Mouse (Mus musculus) layer of hippocampus, adult 9-11 months (tissue): ENCODE measurements around the gene Nell2.

Experiments used
- DNase-seq: peaks from one replicate; pipeline ENCODE4 v3.0.0; 2022

Nell2 gene

DNA sequence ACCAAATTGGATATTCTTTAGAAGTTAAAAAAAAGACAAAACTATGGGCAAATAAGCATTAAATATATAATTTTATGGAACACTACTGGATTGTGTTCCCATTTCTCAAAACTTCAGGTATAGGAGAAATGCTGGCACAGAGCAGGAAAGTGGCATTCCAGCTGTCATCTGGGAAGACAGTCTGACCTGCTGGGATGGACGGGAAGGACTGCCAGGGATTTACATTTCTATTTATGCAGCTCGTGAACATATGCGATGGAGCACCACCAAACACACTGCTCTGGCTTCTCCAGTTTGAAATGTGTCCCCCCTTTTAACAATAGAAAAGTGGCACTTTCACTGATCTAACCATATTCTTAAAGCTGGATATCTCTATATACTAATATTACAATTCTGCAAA, 291.9 kb downstream of the Nell2 start:
- no peak for DNase-seq

DNA sequence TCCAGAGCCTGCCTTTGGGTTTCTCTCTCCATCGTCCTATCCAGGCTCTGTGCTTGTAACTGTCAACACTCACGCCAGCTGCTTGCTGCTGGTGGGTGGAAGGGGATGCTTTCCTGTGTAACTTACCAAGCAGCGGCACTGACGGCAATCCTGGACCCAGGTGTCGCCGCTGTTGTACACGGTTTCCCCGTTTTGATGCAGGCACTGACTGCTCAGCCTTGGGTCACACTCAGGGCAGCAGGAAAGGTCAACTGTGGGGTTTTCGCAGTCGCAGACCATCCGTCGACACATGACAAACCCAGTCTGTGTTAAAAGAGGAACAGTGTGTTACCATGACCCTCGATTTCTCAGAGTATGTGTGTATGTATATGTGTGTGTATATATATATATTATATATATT, 297.2 kb downstream of the Nell2 start:
- no peak for DNase-seq

DNA sequence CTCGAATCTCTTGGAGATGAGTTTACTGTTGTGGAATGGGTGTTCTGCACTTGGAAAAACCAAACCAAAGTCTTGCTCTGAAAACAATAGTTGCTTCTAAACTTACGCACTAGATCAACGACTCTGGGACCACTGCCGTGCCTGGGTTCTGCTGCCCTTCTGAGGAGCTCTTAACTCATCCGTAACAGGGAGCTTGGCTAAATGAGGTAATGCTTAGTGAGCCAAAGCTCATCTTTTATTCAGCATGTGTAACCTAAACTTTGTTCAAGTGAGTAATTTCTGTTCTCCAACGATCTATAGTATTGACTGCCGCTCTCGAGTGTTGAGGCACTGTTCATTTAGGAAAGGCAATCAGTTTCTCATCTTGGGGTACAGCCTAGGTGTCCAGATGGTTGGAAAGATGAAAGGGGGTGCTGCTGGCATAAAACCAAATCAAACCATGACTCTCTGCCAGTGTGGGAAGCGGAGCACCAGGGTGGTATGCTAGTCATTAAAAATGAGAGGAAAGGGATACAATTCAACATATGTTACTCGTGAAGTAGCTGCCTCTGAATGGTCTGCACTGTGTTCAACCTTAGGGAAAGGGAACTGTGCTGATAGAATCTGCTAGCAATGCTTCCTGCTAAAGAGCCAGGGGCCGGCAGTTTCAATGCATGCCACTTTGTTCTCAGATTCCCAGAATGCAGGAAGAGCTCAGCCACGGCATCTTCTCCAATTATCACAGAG, 311.6 kb downstream of the Nell2 start:
- peak; percentile 60 for DNase-seq

DNA sequence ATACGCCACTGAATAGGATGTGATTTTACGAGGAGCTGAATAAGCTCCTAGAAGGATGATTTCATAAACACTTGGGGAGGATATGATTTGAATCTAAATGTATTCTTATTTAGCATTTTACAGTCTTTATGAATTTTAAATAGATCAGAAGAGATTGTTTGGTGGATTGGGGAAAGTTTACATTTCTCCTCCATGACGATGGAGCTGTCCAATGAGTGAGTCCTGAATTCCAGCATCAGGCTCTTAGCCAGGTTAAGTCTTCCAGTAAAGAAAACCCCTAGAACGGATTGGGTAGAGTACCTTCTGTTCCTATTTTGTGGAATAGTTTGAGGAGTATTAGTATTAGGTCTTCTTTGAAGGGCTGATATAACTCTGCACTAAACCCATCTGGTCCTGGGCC, 317.8 kb downstream of the Nell2 start:
- DNase-seq, result no peak

DNA sequence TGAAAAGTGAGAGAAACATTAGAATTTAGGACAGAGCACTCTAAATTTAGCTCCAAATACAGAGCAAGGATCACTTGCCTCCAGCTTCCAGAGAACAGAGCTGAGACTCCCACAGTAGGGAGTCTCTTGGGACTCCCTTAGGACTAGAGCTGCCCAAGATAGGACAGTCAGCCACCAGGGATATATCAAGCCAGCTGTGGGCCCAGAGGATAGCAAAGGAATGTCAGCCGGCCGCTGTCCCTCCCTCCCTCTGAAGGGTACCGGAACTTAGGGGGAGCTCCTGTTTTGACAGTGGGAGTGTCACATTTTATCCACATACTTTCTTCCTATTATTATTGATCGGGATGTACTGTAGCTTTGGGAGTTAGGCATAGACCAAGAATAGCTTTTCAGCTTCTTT, 319.2 kb downstream of the Nell2 start:
- no peak for DNase-seq

DNA sequence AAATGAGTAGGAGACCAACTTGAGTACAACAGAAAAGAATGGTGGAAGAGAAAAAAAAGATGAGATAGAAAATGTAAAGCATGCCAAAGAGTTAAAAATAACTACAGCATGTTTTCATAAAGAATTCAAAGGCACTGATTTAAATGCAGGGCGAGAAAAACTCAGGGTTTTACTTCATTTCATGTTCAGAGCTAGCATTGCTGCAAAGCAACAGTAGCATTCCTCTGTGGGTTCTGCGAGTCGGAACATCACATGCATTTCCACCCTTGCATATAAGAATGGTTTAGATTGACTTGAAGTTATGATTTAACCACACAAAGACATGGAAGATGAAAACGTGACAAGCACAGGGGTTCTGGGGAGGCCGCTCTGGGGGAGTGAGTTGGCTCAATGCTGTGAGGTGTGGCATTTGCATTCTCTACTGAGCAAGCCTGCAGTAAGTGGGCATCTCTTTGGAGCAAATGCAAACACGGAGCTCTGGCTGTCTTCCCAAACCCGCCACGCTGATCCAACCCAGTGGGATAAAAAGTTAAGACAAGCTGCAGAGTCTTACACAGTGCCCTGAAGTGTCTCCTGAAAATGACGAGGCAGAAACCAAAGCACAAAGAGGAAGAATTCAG, 334.6 kb downstream of the Nell2 start:
- DNase-seq, result no peak

DNA sequence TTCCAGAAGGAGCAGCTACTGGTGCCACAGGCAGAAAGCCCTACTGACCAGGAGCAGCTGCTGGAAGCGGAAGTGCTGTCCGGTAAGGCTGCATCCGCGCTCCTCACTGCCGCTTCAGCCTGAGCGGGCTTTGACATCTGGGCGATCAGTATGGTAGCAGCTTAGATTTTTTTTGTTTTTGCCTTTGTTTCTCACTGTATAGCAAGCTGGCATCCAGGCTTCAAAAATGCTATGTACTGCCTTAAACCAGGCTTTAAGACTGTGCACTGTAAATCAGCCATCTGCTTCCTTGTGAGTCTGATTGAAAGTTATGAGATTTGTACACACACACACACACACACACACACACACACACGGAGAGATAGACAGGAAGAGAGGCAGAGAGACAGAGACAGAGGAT, 335.4 kb downstream of the Nell2 start:
- no peak for DNase-seq

DNA sequence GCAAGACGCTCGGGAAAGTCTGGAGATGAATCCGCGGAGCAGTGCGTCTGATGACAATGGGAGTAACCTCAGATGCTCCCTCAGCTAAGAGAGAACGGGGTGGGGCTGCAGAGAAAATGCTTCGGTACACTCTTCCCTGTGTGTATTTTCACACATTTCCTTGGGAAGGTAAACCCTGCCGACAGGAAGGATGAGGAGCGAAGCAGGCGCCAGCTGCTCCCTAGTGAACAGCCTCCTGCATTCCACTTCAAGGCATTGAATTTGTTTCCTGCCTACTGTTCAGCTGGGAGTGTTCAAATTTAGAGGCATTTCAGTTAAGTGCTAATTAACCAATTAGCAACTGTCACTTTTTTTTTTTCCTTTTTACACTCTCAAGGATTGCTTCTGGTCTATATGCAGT, 342.1 kb downstream of the Nell2 start:
- DNase-seq, result peak; percentile 38

DNA sequence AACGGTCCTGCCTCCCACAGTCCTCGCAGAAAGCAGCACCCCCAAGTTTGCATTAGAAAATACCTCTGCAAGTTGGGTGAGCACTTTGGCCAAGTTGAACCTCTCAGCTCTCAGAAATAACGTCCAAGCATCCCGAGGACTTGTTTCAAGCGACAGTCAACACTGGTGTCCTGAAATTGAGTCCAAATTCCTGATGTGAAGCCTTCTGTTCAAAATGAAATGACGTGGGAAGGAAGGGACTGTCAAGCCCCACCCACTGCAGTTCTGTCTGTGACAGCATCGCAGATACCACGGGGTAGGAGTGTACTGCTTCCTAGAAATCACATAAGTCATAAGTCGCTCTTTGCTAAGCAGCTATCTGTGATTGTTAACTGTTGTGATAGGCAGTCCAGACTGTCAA, 342.9 kb downstream of the Nell2 start:
- DNase-seq, result peak; percentile 22

DNA sequence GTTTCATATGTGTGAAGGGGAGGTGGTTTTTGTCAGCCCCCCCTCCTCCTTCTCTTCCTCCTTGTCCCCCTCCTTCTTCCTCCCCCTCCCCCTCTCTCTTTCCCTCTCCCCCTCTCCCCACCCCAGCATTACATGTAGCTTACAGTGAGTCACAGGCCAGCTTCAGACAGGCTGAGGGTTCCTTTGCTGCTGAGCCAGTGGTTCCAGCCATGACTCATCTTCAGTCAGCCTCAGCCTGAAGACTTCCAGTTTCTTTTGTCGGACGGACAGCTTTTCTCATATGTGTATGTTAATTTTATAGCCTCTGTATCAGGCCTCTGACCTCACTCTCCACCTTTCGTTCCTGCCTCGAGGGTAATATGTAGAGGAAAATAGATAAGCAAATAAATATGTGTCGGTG, 344.9 kb downstream of the Nell2 start:
- no peak for DNase-seq

DNA sequence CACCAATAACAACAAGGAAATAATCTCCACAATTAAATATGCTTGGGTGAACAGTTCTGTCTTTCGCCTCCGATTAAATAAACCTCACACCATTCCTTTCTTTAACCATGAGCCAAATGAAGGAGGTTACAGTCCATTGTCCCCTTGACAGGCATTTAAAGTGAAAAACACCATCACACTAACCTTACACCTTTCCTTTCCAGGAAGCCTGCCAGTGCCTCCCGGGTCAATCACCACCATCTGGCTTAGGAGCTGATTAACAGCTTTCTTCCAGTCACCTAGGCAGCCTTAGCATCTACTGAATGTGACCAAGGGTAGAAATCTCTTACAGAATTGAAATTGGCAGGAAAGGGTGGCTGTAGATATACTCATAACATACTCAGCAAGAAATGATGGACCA, 371.5 kb downstream of the Nell2 start:
- DNase-seq, result no peak

DNA sequence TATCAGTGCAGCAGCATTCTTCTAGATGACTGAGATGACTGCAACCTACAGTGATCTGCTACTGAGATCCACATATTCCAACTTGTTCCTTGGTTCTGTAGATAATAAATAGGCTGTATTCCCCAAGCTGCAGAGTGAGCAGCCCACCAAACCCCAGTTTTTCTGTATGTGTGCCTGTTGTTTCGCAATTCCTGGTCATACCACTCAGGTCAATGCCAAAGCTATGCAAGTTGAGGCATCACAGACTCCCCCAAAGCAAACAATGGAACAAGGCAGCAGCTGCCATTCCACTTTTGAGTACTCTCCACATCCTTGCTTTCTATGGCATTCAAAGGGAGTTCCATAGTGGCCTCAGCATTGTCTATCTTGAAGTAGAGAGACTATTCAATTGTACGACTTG, 383.2 kb downstream of the Nell2 start:
- DNase-seq, result no peak

DNA sequence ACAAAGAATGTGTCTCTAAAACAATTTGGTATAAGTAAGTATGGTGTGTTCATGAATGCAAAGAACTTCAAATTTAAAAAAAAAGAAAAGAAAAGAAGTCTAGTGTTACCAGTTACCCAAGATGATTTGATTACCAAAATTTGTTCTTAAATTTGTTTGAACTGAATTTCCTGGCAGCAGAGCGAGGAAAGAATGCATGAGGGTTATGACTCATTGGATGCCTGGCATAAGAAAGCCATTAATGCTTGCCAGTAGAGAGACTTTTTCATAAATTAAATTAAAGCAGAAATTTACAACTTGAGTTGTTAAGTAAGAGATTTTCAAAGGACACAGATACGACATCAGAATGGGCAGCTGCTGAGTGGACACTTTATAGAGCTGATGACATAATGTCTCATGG, 384.2 kb downstream of the Nell2 start:
- no peak for DNase-seq

DNA sequence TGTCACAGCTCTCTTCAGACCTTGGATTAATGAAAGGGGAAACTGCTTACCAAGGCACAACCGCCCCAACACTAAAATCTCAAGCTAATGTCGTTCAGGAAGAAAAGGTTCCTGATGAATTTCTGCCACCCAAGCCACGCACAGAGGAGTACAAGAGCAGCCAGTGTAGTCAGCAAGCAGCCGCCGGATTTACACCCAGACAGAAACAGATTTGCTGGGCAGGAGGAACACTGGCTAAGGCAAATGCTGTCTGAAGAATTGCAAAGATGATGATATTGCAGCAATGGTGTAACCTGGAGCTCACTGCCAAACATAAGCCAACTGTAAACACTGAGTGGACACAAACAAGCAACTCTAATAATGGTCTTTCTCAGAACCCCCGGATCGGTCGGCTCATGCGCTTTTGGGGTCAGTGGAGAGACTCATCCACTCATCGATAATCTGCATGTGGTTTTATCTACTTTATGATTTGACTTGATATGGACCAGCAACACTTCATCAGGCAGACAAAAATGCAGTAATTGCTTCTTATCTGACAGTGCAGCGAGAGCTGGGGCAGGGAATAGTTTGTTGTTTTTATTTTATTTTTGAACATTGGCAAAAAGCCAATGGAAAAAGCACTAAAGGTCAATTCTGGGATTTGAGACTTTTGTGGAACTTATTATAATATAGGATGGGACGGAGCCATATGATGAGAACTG, 389.5 kb downstream of the Nell2 start:
- DNase-seq, result no peak

DNA sequence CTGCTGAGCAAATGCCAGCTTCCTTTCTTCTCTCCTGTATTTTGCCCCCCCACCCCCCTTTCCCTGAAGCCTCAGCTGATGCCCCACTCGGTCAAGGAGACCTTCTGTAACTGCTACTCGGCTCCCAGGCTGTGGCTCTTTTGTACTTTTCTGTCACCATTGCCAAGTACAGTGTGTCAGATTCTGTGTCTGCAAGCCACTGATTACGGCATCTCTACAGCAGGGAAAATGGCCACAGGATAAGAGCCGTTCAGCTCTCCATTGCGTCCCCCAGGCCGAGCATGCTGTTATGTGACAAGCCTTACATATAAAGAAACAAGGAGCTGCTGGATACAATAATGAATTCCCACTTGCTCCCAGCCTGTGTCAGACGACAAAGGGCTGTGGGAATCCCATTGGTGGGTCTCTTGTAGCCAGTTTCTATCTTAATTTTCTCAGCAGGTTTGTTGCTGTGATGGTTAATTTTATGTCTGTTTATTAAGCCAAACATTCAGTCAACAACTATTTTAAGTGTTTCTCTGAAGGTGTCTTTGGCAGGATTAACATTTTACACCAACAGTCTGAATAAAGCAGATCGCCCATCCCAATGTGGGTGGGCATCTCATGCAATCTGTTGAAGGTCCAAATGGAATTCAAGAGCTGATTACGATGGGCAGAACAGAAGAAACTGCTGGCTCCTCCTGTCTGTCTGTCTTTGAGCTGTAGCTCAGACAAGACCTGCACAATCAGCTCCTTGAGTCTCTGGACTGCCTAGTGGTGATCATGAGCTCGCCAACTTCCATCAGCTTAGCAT, 391.1 kb downstream of the Nell2 start:
- DNase-seq, result peak; percentile 34

DNA sequence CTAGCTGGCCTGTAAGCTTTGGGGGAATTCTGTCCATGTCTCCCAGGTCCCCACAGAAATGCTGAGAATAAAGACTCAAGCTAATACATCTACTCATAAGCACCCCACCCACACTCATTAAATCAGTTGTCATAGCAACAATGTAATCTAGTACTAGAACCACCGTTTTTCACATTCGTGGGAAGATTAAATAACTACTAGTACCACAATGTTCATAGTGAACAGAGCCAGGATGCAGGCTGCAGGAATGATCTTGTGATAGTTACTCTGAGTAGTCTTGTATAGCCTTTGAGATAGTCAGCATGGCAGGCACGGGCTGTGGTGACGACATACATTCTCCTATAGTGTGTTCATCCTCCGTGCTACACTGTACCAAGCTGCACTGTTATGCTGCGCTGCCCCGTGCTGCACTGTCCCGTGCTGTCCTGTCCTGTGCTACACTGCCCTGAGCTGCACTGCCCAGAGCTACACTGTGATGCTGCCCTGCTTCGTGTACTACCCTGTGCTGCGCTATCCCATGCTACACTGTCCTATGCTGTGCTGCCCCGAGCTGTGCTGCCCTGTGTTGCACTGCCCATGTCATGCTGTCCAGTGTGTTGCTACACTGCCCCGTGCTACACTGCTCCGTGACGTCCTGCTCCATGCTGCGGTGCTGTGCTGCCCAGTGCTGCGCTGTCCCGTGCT, 392.3 kb downstream of the Nell2 start:
- peak; percentile 57 for DNase-seq

DNA sequence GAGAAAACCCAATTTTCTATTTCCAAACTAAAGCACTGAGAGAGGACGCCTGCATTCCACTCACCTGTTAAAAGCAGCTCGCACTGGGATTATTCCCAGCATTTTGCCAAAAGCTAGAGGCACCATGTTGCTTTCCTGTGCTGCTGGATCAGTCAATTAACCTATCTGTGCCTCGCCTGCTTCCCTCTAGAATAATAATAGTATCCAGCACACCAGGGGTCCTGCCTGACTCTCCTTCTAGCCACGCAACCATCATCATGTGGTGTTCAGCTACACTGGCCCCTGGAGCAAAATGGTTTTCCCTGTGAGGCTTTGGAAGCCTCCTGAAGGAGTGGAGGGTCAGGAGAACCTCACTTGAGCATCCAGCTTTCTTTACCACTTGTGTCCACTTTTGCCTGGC, 397.0 kb downstream of the Nell2 start:
- DNase-seq, result no peak

DNA sequence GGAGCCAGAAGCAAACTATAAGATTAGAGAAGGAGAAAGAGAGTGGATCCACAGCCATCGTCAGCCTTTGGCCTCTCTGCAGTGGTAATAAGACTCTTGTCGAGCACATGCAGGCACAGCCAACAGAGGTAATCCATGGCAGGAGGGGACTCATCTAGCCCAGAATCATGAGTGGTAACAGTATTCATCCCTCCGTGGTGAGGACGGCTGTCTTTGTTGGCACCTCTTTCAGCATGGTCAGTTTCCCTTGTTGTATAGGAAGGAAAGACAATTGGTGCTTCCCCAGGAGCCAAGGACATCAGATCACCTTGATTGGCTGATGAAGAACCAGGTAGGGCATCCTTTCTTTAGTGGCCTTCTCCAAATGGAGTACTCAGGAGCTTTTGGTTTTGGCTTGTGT, 419.7 kb downstream of the Nell2 start:
- DNase-seq, result no peak

DNA sequence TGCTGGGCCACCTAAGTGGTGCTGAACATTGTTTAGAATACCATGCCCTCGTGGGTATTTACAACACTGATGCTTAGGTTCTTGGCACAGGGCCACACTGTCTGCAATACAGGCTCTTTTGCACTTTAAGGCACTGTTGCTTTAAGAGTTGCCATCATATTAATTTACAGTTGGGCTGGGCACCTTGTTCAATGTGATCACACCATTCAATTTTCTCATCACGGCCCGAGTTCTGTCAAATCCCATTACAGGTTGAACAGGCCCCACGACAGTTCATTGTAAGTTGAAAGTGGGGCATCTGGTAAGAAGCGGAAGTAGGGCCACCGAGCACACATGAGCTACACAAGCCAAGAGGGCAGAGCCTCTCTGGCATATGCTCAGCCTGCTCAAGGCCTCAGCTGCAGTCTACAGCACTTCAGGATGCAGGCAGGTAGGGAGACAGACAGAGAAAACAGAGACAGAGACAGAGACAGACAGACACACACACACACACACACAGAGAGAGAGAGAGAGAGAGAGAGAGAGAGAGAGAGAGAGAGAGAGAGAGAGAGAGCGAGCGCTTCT, 421.0 kb downstream of the Nell2 start:
- DNase-seq, result no peak

DNA sequence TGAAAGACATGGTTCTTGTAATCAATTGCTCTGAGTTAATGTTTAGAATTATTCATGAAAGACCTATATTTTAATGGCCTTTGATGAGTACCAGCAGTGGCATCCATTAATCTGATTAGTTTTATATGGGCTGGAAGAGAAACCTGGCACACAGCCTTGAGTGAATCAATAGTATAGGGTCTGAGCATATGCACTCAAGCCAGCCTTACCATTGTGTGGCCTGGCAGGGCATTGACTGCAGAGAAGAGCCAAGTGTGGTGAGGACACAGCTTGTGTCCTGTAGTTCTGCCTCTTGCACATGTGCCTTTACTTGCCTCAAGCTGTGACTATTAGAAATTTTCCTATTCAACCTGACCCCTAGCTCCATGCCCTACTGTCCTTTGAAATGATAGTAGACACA, 426.8 kb downstream of the Nell2 start:
- no peak for DNase-seq

DNA sequence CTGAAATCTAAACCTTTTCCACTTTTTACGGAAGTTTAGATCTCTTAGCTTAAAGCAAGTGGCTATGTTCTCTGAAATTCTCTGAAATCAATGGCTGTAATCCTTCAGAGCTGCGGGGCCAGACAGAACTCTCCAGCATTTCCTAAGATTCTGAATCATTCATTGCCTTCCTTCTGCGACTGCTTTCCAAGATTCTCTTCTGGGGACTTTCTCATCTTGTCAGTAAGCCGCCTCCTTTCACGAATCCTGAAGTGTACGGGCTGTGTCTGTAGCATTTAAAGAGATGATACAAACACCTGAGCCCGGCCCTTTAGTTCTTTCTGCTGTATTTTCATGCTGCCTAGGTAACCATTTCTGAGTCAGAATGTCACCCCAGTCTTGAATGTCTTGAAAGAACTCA, 428.2 kb downstream of the Nell2 start:
- peak; percentile 12 for DNase-seq

DNA sequence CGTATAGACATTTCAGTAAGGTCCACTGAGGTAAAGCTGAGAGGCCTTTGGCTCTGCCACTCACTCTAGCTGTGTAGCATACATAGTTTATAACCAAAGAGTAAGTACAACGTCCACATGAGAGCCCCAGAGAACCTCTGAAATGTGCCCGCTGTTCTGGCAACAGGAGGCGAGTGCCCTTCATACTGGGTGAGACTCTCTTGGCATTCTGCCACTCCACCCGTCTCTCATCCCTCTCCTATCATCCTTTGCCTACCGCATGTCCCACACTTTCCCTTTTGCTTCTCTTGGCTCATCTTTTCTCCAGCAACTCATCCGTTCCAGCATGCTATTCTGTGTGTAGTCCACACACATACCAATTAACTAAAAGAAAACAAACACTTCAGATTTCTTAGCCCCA, 442.4 kb downstream of the Nell2 start:
- DNase-seq, result no peak

DNA sequence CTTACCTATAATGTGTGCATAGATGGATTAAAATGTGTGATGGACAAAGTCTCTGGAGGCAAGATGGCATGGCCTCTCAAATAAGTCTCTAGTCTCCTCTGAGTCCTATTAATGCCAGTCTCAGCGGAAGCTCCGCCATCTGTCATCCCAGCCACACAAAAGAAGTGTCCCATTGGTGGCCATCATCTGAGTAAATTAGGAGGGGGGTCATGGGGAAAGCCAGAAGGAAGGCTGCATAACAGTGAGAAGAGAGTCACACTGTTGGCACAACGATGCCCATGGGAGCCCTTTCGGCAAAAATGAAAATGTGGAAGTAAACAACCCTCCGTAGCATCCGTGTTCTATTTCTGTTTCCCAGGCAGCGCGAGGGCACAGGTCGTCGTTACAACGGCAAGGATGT, 446.7 kb downstream of the Nell2 start:
- DNase-seq, result no peak
